Mouse (Mus musculus) thymus, adult 2 months (tissue): Measurements from ENCODE around the gene Cntrl. TPM values are rescaled to one million over a fixed set of nuclear protein-coding genes. Genes with fewer than 3 reads are reported as not detected.

Experiments
- DNase-seq: peaks from one replicate; pipeline ENCODE4 v3.0.0; 2021
- H3K27ac ChIP-seq: fragments of 200-500 bp; 2 replicates; pipeline ENCODE4 v1.5.1; 2012; ENCODE audit warnings: low read length, control low read depth; ENCODE audit not compliant: control insufficient read depth, insufficient read depth
- H3K27me3 ChIP-seq: fragments of 200-500 bp; 2 replicates; pipeline ENCODE4 v1.6.1; 2012; ENCODE audit warnings: mild to moderate bottlenecking, low read length, moderate library complexity, mixed read lengths; ENCODE audit not compliant: control insufficient read depth, insufficient read depth
- H3K36me3 ChIP-seq: fragments of 200-500 bp; 2 replicates; pipeline ENCODE4 v1.6.1; 2012; ENCODE audit warnings: mild to moderate bottlenecking, low read length, moderate library complexity; ENCODE audit not compliant: control insufficient read depth, insufficient read depth
- H3K4me1 ChIP-seq: fragments of 200-500 bp; replicated peaks from 2 replicates; pipeline ENCODE4 v1.6.1; 2012; ENCODE audit warnings: low read length; ENCODE audit not compliant: control insufficient read depth, insufficient read depth
- H3K4me3 ChIP-seq: fragments of 200-500 bp; 2 replicates; pipeline ENCODE4 v1.5.1; 2012; ENCODE audit warnings: mild to moderate bottlenecking, low read length, control low read depth, moderate library complexity; ENCODE audit not compliant: control insufficient read depth, insufficient read depth
- CTCF ChIP-seq: fragments of 200-500 bp; IDR thresholded peaks from 2 replicates; pipeline ENCODE4 v1.5.1; 2012; ENCODE audit warnings: mild to moderate bottlenecking, control low read depth, low read length, moderate library complexity, borderline replicate concordance; ENCODE audit not compliant: control insufficient read depth, poor library complexity, insufficient read depth; ENCODE audit errors: extremely low read depth
- POLR2A ChIP-seq: fragments of 200-500 bp; IDR thresholded peaks from 2 replicates; pipeline ENCODE4 v1.6.1; 2012; ENCODE audit warnings: mild to moderate bottlenecking, low read length, control low read depth, moderate library complexity; ENCODE audit not compliant: control insufficient read depth, poor library complexity, insufficient read depth; ENCODE audit errors: extremely low read depth
- WGBS: fragments of 180-500 bp; shearing (Covaris S2); methylation state at CpG from one replicate; pipeline ENCODE4 v1.1.7; 2018; 5-methylcytosine and 5-hydroxymethylcytosine counted together
- polyA plus RNA-seq: library from polyadenylated mRNA; depleted of rRNA; stranded (reverse); fragments of >200 nt; gene quantifications from 2 replicates; pipeline ENCODE4 v1.2.3, GENCODE M21; 2012

Cntrl gene
- polyA plus RNA-seq, 1 experiment, result 45.2 TPM

DNA sequence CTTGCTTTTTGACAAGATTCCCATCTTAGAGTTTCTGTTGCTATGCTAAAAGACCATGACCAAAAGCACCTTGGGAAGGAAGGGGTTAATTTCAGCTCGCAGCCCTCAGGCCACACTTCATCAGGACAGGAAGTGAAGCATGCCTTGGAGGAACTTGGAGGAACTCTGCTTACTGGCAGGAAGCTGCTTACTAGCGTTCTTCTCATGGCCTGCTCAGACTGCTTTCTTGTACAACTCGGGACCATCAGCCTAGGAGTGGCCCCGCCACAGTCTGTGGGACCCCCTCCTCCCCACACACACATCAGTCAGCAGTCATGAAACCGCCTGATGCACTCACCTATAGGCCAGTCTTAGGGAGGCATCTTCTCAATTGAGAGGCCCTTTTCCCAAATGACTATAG lies 64.8 kb downstream of the Cntrl start:
- DNase-seq, result no peak
- H3K36me3 ChIP-seq, result peaks cover 80% of the 10 kb centered on the region
- H3K4me3 ChIP-seq, result no peak overlapping the region
- no peaks in the 10 kb centered on the region for H3K27me3 ChIP-seq
- no peak overlapping the region for H3K27ac ChIP-seq
- WGBS, result 21% methylated on average over 5 of the region's 5 CpGs
- TF ChIP-seq CTCF (no peak), POLR2A (no peak)
- H3K4me1 ChIP-seq, result no peaks in the 10 kb centered on the region

GRCm38 (mm10) chr2:35175281-35176065 lies 66.2 kb downstream of the Cntrl start:
- 95% methylated on average over 12 of the region's 12 CpGs for WGBS
- DNase-seq, result no peak
- Histone ChIP-seq H3K4me1 (no peaks in the 10 kb centered on the region), H3K36me3 (peaks cover 83% of the 10 kb centered on the region), H3K27ac (no peak overlapping the region), H3K27me3 (no peaks in the 10 kb centered on the region), H3K4me3 (no peak overlapping the region)
- TF ChIP-seq POLR2A (no peak), CTCF (no peak)

DNA sequence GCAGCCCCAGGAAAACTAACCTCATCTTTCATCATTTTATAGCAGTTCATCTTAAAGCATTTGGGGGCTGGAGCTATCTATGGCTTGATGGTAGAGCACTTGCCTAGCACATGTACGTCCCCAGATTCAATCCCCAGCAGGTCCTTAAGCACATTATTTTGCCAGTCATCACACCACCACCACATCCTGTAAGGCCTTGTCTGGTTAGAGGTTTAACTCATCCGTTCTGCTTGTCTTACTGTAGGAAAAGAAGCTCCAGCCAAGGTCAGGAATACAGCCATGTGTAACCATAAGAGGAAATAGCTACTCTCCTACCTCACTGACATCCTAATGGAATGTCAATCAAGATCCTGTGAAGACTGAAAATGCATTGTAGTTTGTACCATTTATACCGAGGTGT lies 68.9 kb downstream of the Cntrl start:
- WGBS, result 31% methylated on average over 3 of the region's 3 CpGs
- H3K36me3 ChIP-seq, result peaks cover 80% of the 10 kb centered on the region

GRCm38 (mm10) chr2:35183115-35183673 lies 73.9 kb downstream of the Cntrl start:
- Histone ChIP-seq H3K4me3 (no peak overlapping the region), H3K4me1 (no peaks in the 10 kb centered on the region), H3K27ac (no peak overlapping the region), H3K27me3 (no peaks in the 10 kb centered on the region), H3K36me3 (peaks cover 79% of the 10 kb centered on the region)
- DNase-seq, result no peak
- TF ChIP-seq CTCF, result no peak
- no peak for TF ChIP-seq POLR2A
- 94% methylated on average over 6 of the region's 6 CpGs for WGBS

More for the DNA sequence above, 68.9 kb downstream of the Cntrl start:
- no peak for DNase-seq
- Histone ChIP-seq H3K4me3 (no peak overlapping the region), H3K27me3 (no peaks in the 10 kb centered on the region), H3K4me1 (no peaks in the 10 kb centered on the region), H3K27ac (no peak overlapping the region)
- TF ChIP-seq POLR2A, result no peak

- Histone ChIP-seq H3K4me3 (no peak overlapping the region), H3K36me3 (peaks cover 67% of the 10 kb centered on the region), H3K4me1 (no peaks in the 10 kb centered on the region), H3K27me3 (no peaks in the 10 kb centered on the region), H3K27ac (no peak overlapping the region)
- 75% methylated on average over 5 of the region's 5 CpGs for WGBS
- TF ChIP-seq CTCF (no peak), POLR2A (no peak)
- DNase-seq, result no peak
Observed at GRCm38 (mm10) chr2:35188929-35189328, 79.6 kb downstream of the Cntrl start.

DNA sequence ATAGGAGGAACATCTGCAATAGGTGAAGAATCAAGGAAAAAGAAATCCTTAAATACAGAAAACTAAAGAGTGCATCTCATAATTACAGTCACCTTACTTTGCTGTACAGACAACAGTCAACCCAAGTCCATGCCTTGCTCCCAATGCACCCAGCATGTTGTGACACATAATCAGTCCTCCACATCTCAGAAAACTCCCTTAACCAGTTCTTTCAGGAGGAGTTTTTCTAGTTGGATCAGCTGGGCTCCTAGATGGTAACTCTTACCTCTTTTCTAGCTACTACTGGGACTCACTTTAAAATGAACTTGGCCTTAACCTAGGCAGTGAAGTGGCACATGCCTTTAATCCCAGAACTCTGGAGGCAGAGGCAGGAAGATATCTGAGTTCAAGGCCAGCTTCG lies 84.7 kb downstream of the Cntrl start:
- DNase-seq, result no peak
- Histone ChIP-seq H3K36me3 (peaks cover 32% of the 10 kb centered on the region), H3K27me3 (no peaks in the 10 kb centered on the region), H3K27ac (no peak overlapping the region), H3K4me1 (no peaks in the 10 kb centered on the region), H3K4me3 (no peak overlapping the region)
- 81% methylated on average over 1 of the region's 1 CpGs for WGBS
- TF ChIP-seq POLR2A (no peak), CTCF (no peak)
